Mouse (Mus musculus) C2C12 (cell line): ENCODE results near the gene Ubl7.

Source experiments
- CEBPB ChIP-seq: IDR thresholded peaks from one replicate; pipeline ENCODE4 v1.6.1; 2011; ENCODE audit warnings: low read depth, mild to moderate bottlenecking, control low read depth, moderate library complexity
- CTCF ChIP-seq: IDR thresholded peaks from one replicate; pipeline ENCODE4 v1.5.1; 2011; ENCODE audit not compliant: control insufficient read depth, insufficient read depth, insufficient read length
- FOSL1 ChIP-seq: IDR thresholded peaks from one replicate; pipeline ENCODE4 v1.8.0; 2011; ENCODE audit warnings: mild to moderate bottlenecking, low read length; ENCODE audit not compliant: poor library complexity, insufficient read depth, severe bottlenecking
- MYOD1 ChIP-seq: IDR thresholded peaks from one replicate; pipeline ENCODE4 v1.6.1; 2011; ENCODE audit warnings: low read depth; ENCODE audit not compliant: control insufficient read depth, insufficient read length
- MYOG ChIP-seq: IDR thresholded peaks from one replicate; pipeline ENCODE4 v1.6.1; 2011; ENCODE audit not compliant: control insufficient read depth, insufficient read length; ENCODE audit errors: extremely low read depth
- USF1 ChIP-seq: IDR thresholded peaks from one replicate; pipeline ENCODE4 v1.6.1; 2011; ENCODE audit warnings: low read depth, mild to moderate bottlenecking, control low read depth, moderate library complexity

GRCm38 (mm10) chr9:57951993-57952392 is 41.2 kb downstream of the Ubl7 start:
- TF ChIP-seq USF1 (no peak), CTCF (no peak), FOSL1 (no peak), MYOD1 (no peak), CEBPB (no peak), MYOG (no peak)
